8 mouse cellular contexts compared by ENCODE assay signal in genomic region chr3:88717831-88718230, GRCm38 (mm10). TPM values are rescaled to one million over a fixed set of nuclear protein-coding genes. Genes with fewer than 3 reads are reported as not detected.
DNase-seq lines count a peak whose midpoint lies in the region; ATAC-seq and TF ChIP-seq lines count a peak whose summit lies in the region.

No protein-coding gene starts in this region.

- ATAC-seq in kidney, embryonic 15.5 days (replicated peaks; ENCODE audit: low FRiP score), result no peak
- ATAC-seq in intestine, embryonic 15.5 days, result no peak

- WGBS in kidney, embryonic 15.5 days, result 21% methylated on average over 1 of the region's 1 CpGs
- 85% methylated on average over 1 of the region's 1 CpGs for WGBS in embryonic facial prominence, embryonic 10.5 days
- 19% methylated on average over 1 of the region's 1 CpGs for WGBS in intestine, embryonic 15.5 days

- H3K4me2 ChIP-seq in kidney, embryonic 15.5 days, result peak overlapping the region; percentile 78
- H3K4me2 ChIP-seq in intestine, embryonic 15.5 days (replicated peaks), result peak overlapping the region; percentile 85
- H3K4me2 ChIP-seq in myocyte (ENCODE audit: low read depth), result peak overlapping the region; percentile 94

- DNase-seq in kidney, postnatal 10 days, result no peak
- DNase-seq in embryonic facial prominence, embryonic 10.5 days (ENCODE audit: low spot score), result no peak
- no peak for DNase-seq in MN1 (ENCODE audit: low spot score)
- DNase-seq in embryo, embryonic 10.5 days (ENCODE audit: low spot score), result no peak
- DNase-seq in left cerebral cortex, adult 8-10 months (ENCODE audit: low spot score in 2 of 2), result no peak

- H3K4me1 ChIP-seq in kidney, embryonic 15.5 days, result peaks cover 17% of the 10 kb centered on the region
- peaks cover 15% of the 10 kb centered on the region for H3K4me1 ChIP-seq in embryonic facial prominence, embryonic 10.5 days
- H3K4me1 ChIP-seq in intestine, embryonic 15.5 days (replicated peaks), result peaks cover 13% of the 10 kb centered on the region

- H3ac ChIP-seq in myocyte (ENCODE audit: control insufficient read depth, insufficient read length), result no peak overlapping the region

- no peak overlapping the region for H3K9ac ChIP-seq in kidney, embryonic 15.5 days
- peak overlapping the region; percentile 14; the same call in 1 of the 2 replicates for H3K9ac ChIP-seq in intestine, embryonic 15.5 days

- peaks cover 27% of the 10 kb centered on the region for H3K79me2 ChIP-seq in myocyte (ENCODE audit: control insufficient read depth, insufficient read depth)

- H3K27ac ChIP-seq in kidney, embryonic 15.5 days, result no peak overlapping the region
- no peak overlapping the region for H3K27ac ChIP-seq in embryonic facial prominence, embryonic 10.5 days (replicated peaks)
- 0 out of 2 replicates have a peak overlapping the region, but pooled peaks have one; percentile 18 for H3K27ac ChIP-seq in intestine, embryonic 15.5 days

- peak overlapping the region; percentile 88 for H3K4me3 ChIP-seq in kidney, embryonic 15.5 days (replicated peaks)
- peak overlapping the region; percentile 62 for H3K4me3 ChIP-seq in embryonic facial prominence, embryonic 10.5 days
- peak overlapping the region; percentile 22 for H3K4me3 ChIP-seq in intestine, embryonic 15.5 days (replicated peaks)
- peak overlapping the region; percentile 91 for H3K4me3 ChIP-seq in myocyte

- TF ChIP-seq POLR2A in myocyte (IDR thresholded peaks at IDR 0.05; ENCODE audit: insufficient read length, low read depth), result no peak

- H3K36me3 ChIP-seq in kidney, embryonic 15.5 days, result peaks cover 55% of the 10 kb centered on the region
- peaks cover 50% of the 10 kb centered on the region for H3K36me3 ChIP-seq in embryonic facial prominence, embryonic 10.5 days (replicated peaks)
- H3K36me3 ChIP-seq in intestine, embryonic 15.5 days, result peaks cover 22% of the 10 kb centered on the region
- H3K36me3 ChIP-seq in myocyte (ENCODE audit: control insufficient read depth, insufficient read depth), result peaks cover 26% of the 10 kb centered on the region

- H3K9me3 ChIP-seq in kidney, embryonic 15.5 days (replicated peaks), result no peaks in the 10 kb centered on the region
- H3K9me3 ChIP-seq in embryonic facial prominence, embryonic 10.5 days, result no peaks in the 10 kb centered on the region
- no peaks in the 10 kb centered on the region for H3K9me3 ChIP-seq in intestine, embryonic 15.5 days

- no peaks in the 10 kb centered on the region for H3K27me3 ChIP-seq in kidney, embryonic 15.5 days
- no peaks in the 10 kb centered on the region for H3K27me3 ChIP-seq in embryonic facial prominence, embryonic 10.5 days (replicated peaks; ENCODE audit: low read depth, poor library complexity, severe bottlenecking)
- H3K27me3 ChIP-seq in intestine, embryonic 15.5 days (replicated peaks), result no peaks in the 10 kb centered on the region
- H3K27me3 ChIP-seq in myocyte (ENCODE audit: control insufficient read depth, insufficient read depth, insufficient read length), result no peaks in the 10 kb centered on the region

TF ChIP-seq in myocyte, 11 proteins besides CTCF, POLR2A, EP300 and RAD21:
- TF ChIP-seq E2F4 (IDR thresholded peaks at IDR 0.05; ENCODE audit: insufficient read depth), result no peak
- TF ChIP-seq SRF (IDR thresholded peaks at IDR 0.05; ENCODE audit: control insufficient read depth, insufficient read length, low read depth), result no peak
- no peak for TF ChIP-seq TCF12 (IDR thresholded peaks at IDR 0.05; ENCODE audit: insufficient read depth, poor library complexity, severe bottlenecking)

RNA-seq across cellular contexts. Expression of gene Rit1, which starts 1.2 kb away (rescaled TPM):
- 46.7 and 50.4 TPM in 2 replicates for polyA plus RNA-seq in kidney, embryonic 15.5 days (2015; fragmentation: Nextera tagmentation; extraction: Ambion mirVana)
- polyA plus RNA-seq in embryonic facial prominence, embryonic 10.5 days (2016; fragmentation: Nextera tagmentation; extraction: Ambion mirVana), result 32.9 and 33.4 TPM in 2 replicates
- 44.9 and 52.7 TPM in 2 replicates for polyA plus RNA-seq in intestine, embryonic 15.5 days (2015; fragmentation: Nextera tagmentation; extraction: Ambion mirVana)
- polyA plus RNA-seq in myocyte (2012; fragmentation: generic; extraction: Trizol), result 62.3 TPM
- 10 to 100 TPM; 36.3 to 42.0 (median 40.6) TPM for total RNA-seq in left cerebral cortex, adult 8-10 months (2022)

RNA-seq across cellular contexts. Expression of gene Khdc4, which starts 32.2 kb away (rescaled TPM):
- polyA plus RNA-seq in kidney, embryonic 15.5 days (2015; fragmentation: Nextera tagmentation; extraction: Ambion mirVana), result 95.1 and 102 TPM in 2 replicates
- 98.6 and 105 TPM in 2 replicates for polyA plus RNA-seq in embryonic facial prominence, embryonic 10.5 days (2016; fragmentation: Nextera tagmentation; extraction: Ambion mirVana)
- polyA plus RNA-seq in intestine, embryonic 15.5 days (2015; fragmentation: Nextera tagmentation; extraction: Ambion mirVana), result 72.4 and 75.8 TPM in 2 replicates
- 17.2 TPM for polyA plus RNA-seq in myocyte (2012; fragmentation: generic; extraction: Trizol)
- 10 to 100 TPM; 46.2 to 57.4 (median 51.3) TPM for total RNA-seq in left cerebral cortex, adult 8-10 months (2022)

RNA-seq across cellular contexts. Expression of gene Syt11, which starts 57.1 kb away (rescaled TPM):
- 13.1 and 16.2 TPM in 2 replicates for polyA plus RNA-seq in kidney, embryonic 15.5 days (2015; fragmentation: Nextera tagmentation; extraction: Ambion mirVana)
- polyA plus RNA-seq in embryonic facial prominence, embryonic 10.5 days (2016; fragmentation: Nextera tagmentation; extraction: Ambion mirVana), result 52.4 and 59.1 TPM in 2 replicates
- 20.3 and 22.2 TPM in 2 replicates for polyA plus RNA-seq in intestine, embryonic 15.5 days (2015; fragmentation: Nextera tagmentation; extraction: Ambion mirVana)
- polyA plus RNA-seq in myocyte (2012; fragmentation: generic; extraction: Trizol), result 3.1 TPM
- 100 to 1,000 TPM; 529 to 574 (median 545) TPM for total RNA-seq in left cerebral cortex, adult 8-10 months (2022)

Comparison
In these comparisons a context has a peak if more than half of its experiments do, and no peak if none do; other contexts are left out.
1. H3K4me3 ChIP-seq: peak in every context shown above with its lines; median percentile 91 in myocyte; 88 in kidney, embryonic 15.5 days; 62 in embryonic facial prominence, embryonic 10.5 days; 22 in intestine, embryonic 15.5 days.